Mouse (Mus musculus): ENCODE results near the gene Elk3.

DNA sequence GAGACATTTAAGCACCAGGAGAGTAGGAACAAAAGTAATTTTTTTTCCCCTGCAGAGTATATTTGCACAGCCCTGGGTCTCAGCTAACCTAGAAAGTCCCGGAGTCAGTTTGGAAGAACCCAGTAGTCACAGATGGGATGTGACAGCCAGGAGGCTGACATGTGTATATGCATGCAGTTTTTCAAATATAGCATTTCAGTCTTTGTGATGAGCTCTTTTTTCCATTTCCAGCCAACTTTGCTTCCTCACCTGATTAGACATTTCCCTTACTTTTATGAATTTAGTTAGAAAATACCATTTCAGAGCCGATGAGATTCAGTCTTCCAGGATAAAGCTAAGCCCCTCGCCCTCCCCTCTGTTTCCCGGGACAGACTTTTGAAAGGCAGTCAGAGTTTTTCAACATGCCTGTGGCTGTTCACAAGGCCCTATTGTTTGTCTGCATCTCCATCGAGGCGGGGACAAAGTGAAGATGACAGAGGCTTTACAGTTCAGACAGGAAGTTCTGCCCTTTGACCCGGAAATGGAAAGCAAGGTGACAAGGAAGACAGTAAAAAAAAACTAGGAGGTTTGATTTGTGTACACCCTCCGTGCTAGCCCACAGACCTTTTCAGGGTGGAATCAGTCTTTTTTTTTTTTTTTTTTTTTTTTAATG, 44.5 kb upstream of the Elk3 start:
- TF ChIP-seq CTCF (IDR thresholded peaks at IDR 0.05; ENCODE audit: low read depth) (no peak), EP300 (optimal IDR thresholded peaks at IDR 0.05) (no peak)
